In genomic region chr12:27431338-27431737, GRCm38 (mm10) we compare ENCODE assay signal across 14 mouse cellular contexts.
"Had no signal": no experiment of that assay in that cellular context is flagged by ENCODE, and none has a peak within 500 bp of the region (broad histone marks: within the 10 kb centered on the region; RNA-seq: fewer than 3 reads in every experiment).

No protein-coding gene starts in this region.

- H3K4me3 ChIP-seq: megakaryocyte, embryonic 14.5 days; midbrain, embryonic 13.5 days; midbrain, embryonic 15.5 days; neural tube, embryonic 12.5 days; stomach, embryonic 15.5 days had no signal

- H3K9me3 ChIP-seq: midbrain, embryonic 13.5 days; midbrain, embryonic 15.5 days; neural tube, embryonic 12.5 days; stomach, embryonic 15.5 days had no signal

- H3K4me1 ChIP-seq: megakaryocyte, embryonic 14.5 days; midbrain, embryonic 13.5 days; midbrain, embryonic 15.5 days; neural tube, embryonic 12.5 days; stomach, embryonic 15.5 days had no signal

- H3K27ac ChIP-seq: macrophage; midbrain, embryonic 13.5 days; midbrain, embryonic 15.5 days; neural tube, embryonic 12.5 days; stomach, embryonic 15.5 days; stomach, postnatal 0 days had no signal

- ATAC-seq: midbrain, embryonic 13.5 days; midbrain, embryonic 15.5 days had no signal

- DNase-seq: lung, adult 18-20 months; lung, postnatal 14 days; lung, postnatal 36 days; right cerebral cortex, postnatal 14 days; thymus, adult 2 months; thymus, postnatal 25 days; thymus, postnatal 4 days had no signal

- H3K36me3 ChIP-seq: midbrain, embryonic 13.5 days; midbrain, embryonic 15.5 days; neural tube, embryonic 12.5 days; stomach, embryonic 15.5 days had no signal

- H3K27me3 ChIP-seq: megakaryocyte, embryonic 14.5 days; midbrain, embryonic 13.5 days; midbrain, embryonic 15.5 days; neural tube, embryonic 12.5 days; stomach, embryonic 15.5 days had no signal
